Mouse (Mus musculus): ENCODE results near the gene Spink4. TPM values are rescaled to one million over a fixed set of nuclear protein-coding genes. Genes with fewer than 3 reads are reported as not detected.

Gene Spink4
- not detected in 2 replicates for polyA plus RNA-seq (2016; fragmentation: Nextera tagmentation; extraction: Ambion mirVana)

- Histone ChIP-seq H3K4me1 (no peaks in the 10 kb centered on the region), H3K27me3 (replicated peaks) (no peaks in the 10 kb centered on the region), H3K4me3 (no peak within 1 kb of the TSS), H3K36me3 (no peaks in the 10 kb centered on the region), H3K27ac (no peak within 1 kb of the TSS), H3K9me3 (no peaks in the 10 kb centered on the region), H3K4me2 (replicated peaks) (no peak within 1 kb of the TSS), H3K9ac (no peak within 1 kb of the TSS)
- no peak for ATAC-seq (ENCODE audit: low FRiP score, low read depth)
- WGBS: 76% methylated on average over 3 of the region's 3 CpGs
These were observed at the start of gene Spink4 for GRCm38 (mm10) chr4:40919785-40920184. Spink4 (plus strand) TSS chr4:40920052.

DNA sequence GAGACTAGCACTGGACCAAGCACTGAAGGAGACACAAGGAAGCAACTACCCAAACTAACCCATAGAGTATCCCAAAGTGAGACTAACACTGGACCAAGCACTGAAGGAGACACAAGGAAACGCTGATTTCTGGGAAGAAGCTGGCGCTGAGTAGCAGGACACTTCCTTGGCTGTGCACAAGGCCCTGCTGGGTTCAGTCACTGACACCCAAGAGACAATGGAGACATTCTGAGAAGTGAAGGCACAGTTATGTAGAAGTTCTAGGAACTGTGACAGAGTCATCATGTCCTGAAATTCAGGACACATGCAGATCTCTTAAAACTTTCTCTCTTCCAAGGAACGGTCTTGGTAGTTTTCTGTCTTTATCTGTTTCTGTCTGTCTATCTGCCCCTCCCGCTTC lies 49.6 kb upstream of the Spink4 start:
- H3K4me1 ChIP-seq: no peaks in the 10 kb centered on the region
- no peak overlapping the region for H3K9ac ChIP-seq
- H3K27me3 ChIP-seq (replicated peaks): no peaks in the 10 kb centered on the region
- no peak overlapping the region for H3K27ac ChIP-seq
- H3K9me3 ChIP-seq: no peaks in the 10 kb centered on the region
- H3K4me2 ChIP-seq (replicated peaks): no peak overlapping the region
- no peak overlapping the region for H3K4me3 ChIP-seq
- no peaks in the 10 kb centered on the region for H3K36me3 ChIP-seq
- whole genome bisulfite sequencing: 89% methylated on average over 4 of the region's 4 CpGs
- ATAC-seq (ENCODE audit: low FRiP score, low read depth): no peak

- 90% methylated on average over 3 of the region's 3 CpGs for WGBS
- Histone ChIP-seq H3K4me3 (no peak overlapping the region), H3K36me3 (no peaks in the 10 kb centered on the region), H3K27me3 (replicated peaks) (no peaks in the 10 kb centered on the region), H3K4me2 (replicated peaks) (no peak overlapping the region), H3K9ac (no peak overlapping the region), H3K4me1 (0 out of 2 replicates have a peak, but pooled peaks cover 5% of the 10 kb centered on the region), H3K9me3 (no peaks in the 10 kb centered on the region), H3K27ac (no peak overlapping the region)
- no peak for ATAC-seq (ENCODE audit: low FRiP score, low read depth)
These were observed 47.7 kb upstream of the Spink4 start for GRCm38 (mm10) chr4:40872129-40872528.

DNA sequence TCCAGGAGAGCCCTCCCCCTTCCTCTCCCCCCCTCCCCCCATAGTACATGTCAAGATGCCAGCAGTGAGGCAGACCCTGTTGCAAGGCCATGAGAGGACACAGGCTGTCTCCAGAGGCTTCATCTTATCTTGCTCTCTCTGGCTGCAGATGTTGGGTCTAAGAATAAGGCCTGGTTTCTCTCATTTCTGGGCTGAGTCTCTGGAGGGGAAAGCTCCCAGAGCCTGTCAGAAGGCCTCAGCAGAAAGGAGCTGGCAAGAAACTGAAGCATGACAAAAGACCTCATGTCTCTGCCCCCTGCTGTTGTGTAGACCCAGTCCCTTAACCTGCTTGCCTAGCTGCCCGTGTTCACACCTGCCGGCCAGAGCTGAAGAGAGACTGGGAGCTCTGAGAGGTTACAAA lies 46.5 kb upstream of the Spink4 start:
- no peaks in the 10 kb centered on the region for H3K9me3 ChIP-seq
- no peaks in the 10 kb centered on the region for H3K36me3 ChIP-seq
- no peak for ATAC-seq (ENCODE audit: low FRiP score, low read depth)
- H3K27me3 ChIP-seq (replicated peaks): no peaks in the 10 kb centered on the region
- no peak overlapping the region for H3K4me3 ChIP-seq
- H3K9ac ChIP-seq: no peak overlapping the region
- H3K4me1 ChIP-seq: 0 out of 2 replicates have a peak, but pooled peaks cover 5% of the 10 kb centered on the region
- no peak overlapping the region for H3K4me2 ChIP-seq (replicated peaks)
- H3K27ac ChIP-seq: no peak overlapping the region
- 70% methylated on average over 2 of the region's 2 CpGs for WGBS

- no peak overlapping the region for H3K4me2 ChIP-seq (replicated peaks)
- H3K4me3 ChIP-seq: no peak overlapping the region
- 0 out of 2 replicates have a peak, but pooled peaks cover 5% of the 10 kb centered on the region for H3K4me1 ChIP-seq
- 41% methylated on average over 6 of the region's 6 CpGs for WGBS
- H3K9me3 ChIP-seq: no peaks in the 10 kb centered on the region
- no peak overlapping the region for H3K9ac ChIP-seq
- no peak for ATAC-seq (ENCODE audit: low FRiP score, low read depth)
- H3K36me3 ChIP-seq: no peaks in the 10 kb centered on the region
- no peaks in the 10 kb centered on the region for H3K27me3 ChIP-seq (replicated peaks)
- no peak overlapping the region for H3K27ac ChIP-seq
These were observed 45.7 kb upstream of the Spink4 start for GRCm38 (mm10) chr4:40874151-40874600.

GRCm38 (mm10) chr4:40874794-40875552 lies 44.9 kb upstream of the Spink4 start:
- Histone ChIP-seq H3K27ac (no peak overlapping the region), H3K4me2 (replicated peaks) (no peak overlapping the region), H3K9me3 (no peaks in the 10 kb centered on the region), H3K36me3 (no peaks in the 10 kb centered on the region), H3K9ac (no peak overlapping the region), H3K4me1 (0 out of 2 replicates have a peak, but pooled peaks cover 5% of the 10 kb centered on the region), H3K4me3 (no peak overlapping the region), H3K27me3 (replicated peaks) (no peaks in the 10 kb centered on the region)
- no peak for ATAC-seq (ENCODE audit: low FRiP score, low read depth)
- 83% methylated on average over 5 of the region's 5 CpGs for WGBS

DNA sequence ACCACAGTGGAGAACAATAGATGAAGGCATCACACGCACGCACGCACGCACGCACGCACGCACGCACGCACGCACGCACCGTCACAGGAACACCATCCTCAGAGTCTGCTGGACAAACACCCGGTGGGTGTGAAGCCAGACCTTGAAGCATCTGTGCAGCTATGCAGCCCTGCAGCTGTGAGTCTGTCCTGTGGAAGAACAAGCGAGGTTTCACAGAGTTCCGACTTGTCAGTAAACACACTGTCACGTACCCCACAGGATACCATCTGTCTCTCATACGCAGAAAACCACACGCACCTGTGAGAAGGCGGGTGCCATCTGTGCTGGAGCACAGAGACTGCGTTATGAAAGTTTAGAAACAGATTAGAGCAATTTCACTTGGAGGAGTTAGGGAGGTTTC lies 44.0 kb upstream of the Spink4 start:
- WGBS: 95% methylated on average over 20 of the region's 20 CpGs
- 0 out of 2 replicates have a peak, but pooled peaks cover 5% of the 10 kb centered on the region for H3K4me1 ChIP-seq
- H3K4me2 ChIP-seq (replicated peaks): no peak overlapping the region
- H3K27ac ChIP-seq: no peak overlapping the region
- H3K36me3 ChIP-seq: no peaks in the 10 kb centered on the region
- no peak overlapping the region for H3K4me3 ChIP-seq
- no peaks in the 10 kb centered on the region for H3K9me3 ChIP-seq
- H3K27me3 ChIP-seq (replicated peaks): no peaks in the 10 kb centered on the region
- ATAC-seq (ENCODE audit: low FRiP score, low read depth): no peak
- H3K9ac ChIP-seq: no peak overlapping the region

GRCm38 (mm10) chr4:40876814-40877371 lies 43.0 kb upstream of the Spink4 start:
- no peak for ATAC-seq (ENCODE audit: low FRiP score, low read depth)
- H3K4me3 ChIP-seq: no peak overlapping the region
- H3K4me2 ChIP-seq (replicated peaks): peak overlapping the region; percentile 4; the same call in 1 of the 2 replicates
- no peaks in the 10 kb centered on the region for H3K9me3 ChIP-seq
- no peak overlapping the region for H3K9ac ChIP-seq
- H3K36me3 ChIP-seq: no peaks in the 10 kb centered on the region
- H3K27ac ChIP-seq: no peak overlapping the region
- WGBS: 47% methylated on average over 12 of the region's 12 CpGs
- H3K27me3 ChIP-seq (replicated peaks): no peaks in the 10 kb centered on the region
- H3K4me1 ChIP-seq: 0 out of 2 replicates have a peak, but pooled peaks cover 5% of the 10 kb centered on the region

DNA sequence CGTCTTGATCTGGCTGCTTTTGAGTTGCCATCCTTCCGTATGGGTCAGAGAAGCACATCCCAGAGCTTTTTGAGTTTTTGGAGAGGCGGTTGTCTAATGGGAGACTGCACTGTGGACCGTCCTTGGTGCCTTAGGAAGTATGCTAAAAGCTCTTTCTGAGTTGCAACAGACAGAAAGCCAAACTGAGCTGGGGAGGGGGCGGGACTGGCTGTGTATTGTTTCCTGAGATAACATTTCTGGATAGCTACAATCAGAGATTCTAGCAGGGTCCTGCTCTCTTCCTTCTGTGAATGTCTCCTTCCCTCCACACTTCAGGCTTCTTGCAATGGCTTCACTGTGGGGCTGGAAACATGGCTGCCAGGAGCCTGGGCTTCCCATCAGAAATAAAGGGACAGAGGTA lies 42.3 kb upstream of the Spink4 start:
- ATAC-seq (ENCODE audit: low FRiP score, low read depth): no peak
- peak overlapping the region; percentile 4; the same call in 1 of the 2 replicates for H3K4me2 ChIP-seq (replicated peaks)
- H3K9me3 ChIP-seq: no peaks in the 10 kb centered on the region
- no peak overlapping the region for H3K9ac ChIP-seq
- no peaks in the 10 kb centered on the region for H3K36me3 ChIP-seq
- H3K27ac ChIP-seq: no peak overlapping the region
- no peak overlapping the region for H3K4me3 ChIP-seq
- 83% methylated on average over 5 of the region's 5 CpGs for WGBS
- H3K4me1 ChIP-seq: 0 out of 2 replicates have a peak, but pooled peaks cover 5% of the 10 kb centered on the region
- H3K27me3 ChIP-seq (replicated peaks): no peaks in the 10 kb centered on the region

GRCm38 (mm10) chr4:40883200-40883599 lies 36.7 kb upstream of the Spink4 start:
- H3K9ac ChIP-seq: no peak overlapping the region
- H3K9me3 ChIP-seq: no peaks in the 10 kb centered on the region
- ATAC-seq (ENCODE audit: low FRiP score, low read depth): no peak
- H3K4me1 ChIP-seq: no peaks in the 10 kb centered on the region
- no peak overlapping the region for H3K27ac ChIP-seq
- H3K4me3 ChIP-seq: no peak overlapping the region
- H3K4me2 ChIP-seq (replicated peaks): no peak overlapping the region
- 87% methylated on average over 10 of the region's 10 CpGs for WGBS
- no peaks in the 10 kb centered on the region for H3K36me3 ChIP-seq
- H3K27me3 ChIP-seq (replicated peaks): no peaks in the 10 kb centered on the region

DNA sequence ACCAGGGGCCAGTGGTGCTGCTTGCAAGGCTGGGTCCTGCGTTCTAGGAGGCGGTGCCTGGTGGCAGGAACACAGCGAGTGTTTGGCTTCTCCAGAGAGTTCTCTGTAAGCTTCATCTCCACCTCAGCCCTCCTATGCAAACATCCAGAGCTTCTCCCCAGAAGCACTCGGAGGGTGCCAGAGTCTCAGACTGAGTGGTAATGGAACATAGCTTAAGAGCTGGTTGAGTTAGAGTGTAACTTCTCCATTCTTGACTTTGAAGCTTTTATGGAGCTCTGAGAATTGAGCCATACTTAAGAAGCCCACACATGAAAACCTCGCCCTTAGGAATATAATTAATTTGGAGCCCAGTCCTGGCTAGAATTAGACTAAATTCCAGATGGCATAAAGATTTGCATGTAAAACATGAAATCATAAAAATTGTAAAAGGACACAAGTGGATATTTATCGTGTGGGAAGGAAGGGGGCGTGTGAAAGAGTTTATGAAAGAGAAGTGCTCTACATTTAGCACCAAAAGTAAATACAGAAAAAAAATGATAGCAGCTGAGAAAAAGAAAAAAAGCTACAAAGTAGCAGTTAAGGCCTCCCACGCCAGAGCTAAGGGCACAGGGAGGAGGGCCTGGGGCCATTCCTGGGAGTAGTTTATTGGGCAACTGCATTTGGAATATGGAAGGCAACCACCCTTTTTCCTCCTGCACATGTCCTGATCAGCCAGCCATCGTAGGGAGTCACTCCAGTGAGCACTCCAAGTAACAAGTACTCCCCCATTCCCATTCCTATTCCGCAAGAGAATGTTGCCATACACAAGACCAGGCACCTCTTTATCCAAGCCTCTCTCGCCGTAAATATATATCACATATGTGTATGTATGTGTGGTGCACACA lies 35.3 kb upstream of the Spink4 start:
- Histone ChIP-seq H3K27ac (no peak overlapping the region), H3K4me3 (no peak overlapping the region), H3K9me3 (no peaks in the 10 kb centered on the region), H3K4me1 (no peaks in the 10 kb centered on the region), H3K4me2 (replicated peaks) (no peak overlapping the region), H3K36me3 (no peaks in the 10 kb centered on the region), H3K9ac (no peak overlapping the region), H3K27me3 (replicated peaks) (no peaks in the 10 kb centered on the region)
- no peak for ATAC-seq (ENCODE audit: low FRiP score, low read depth)
- 87% methylated on average over 12 of the region's 12 CpGs for WGBS

DNA sequence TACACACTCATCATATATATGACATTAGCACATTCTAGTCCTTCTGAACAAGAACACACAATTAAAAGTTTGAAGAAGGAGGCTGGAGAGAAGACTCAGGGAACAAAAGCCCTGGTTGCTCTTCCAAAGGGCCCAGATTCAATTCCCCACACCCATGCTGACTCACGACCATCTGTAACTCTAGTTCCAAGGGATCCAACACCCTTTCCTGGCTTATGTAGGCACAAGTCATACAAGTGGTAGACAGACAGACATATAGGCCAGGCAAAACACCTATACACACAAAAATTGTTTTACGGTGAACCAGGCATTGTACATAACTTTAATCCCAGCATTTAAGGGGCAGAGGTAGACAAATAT lies 34.7 kb upstream of the Spink4 start:
- Histone ChIP-seq H3K4me2 (replicated peaks) (no peak overlapping the region), H3K9ac (no peak overlapping the region), H3K4me1 (no peaks in the 10 kb centered on the region), H3K27me3 (replicated peaks) (no peaks in the 10 kb centered on the region), H3K9me3 (no peaks in the 10 kb centered on the region), H3K4me3 (no peak overlapping the region), H3K36me3 (no peaks in the 10 kb centered on the region), H3K27ac (no peak overlapping the region)
- ATAC-seq (ENCODE audit: low FRiP score, low read depth): no peak
- whole genome bisulfite sequencing: 81% methylated on average over 2 of the region's 2 CpGs

Data from neural tube, embryonic 12.5 days (tissue).